Mouse (Mus musculus) liver, embryonic 16.5 days (tissue): Measurements from ENCODE around the gene Acot11. TPM values are rescaled to one million over a fixed set of nuclear protein-coding genes. Genes with fewer than 3 reads are reported as not detected.

ENCODE experiments used
- ATAC-seq: fragments of 200-750 bp; cut with Nextera tagmentation; 2 replicates; pipeline ENCODE4 v1.8.0; 2017; ENCODE audit warnings: low read depth, mild to moderate bottlenecking, moderate number of reproducible peaks, moderate library complexity
- H3K27ac ChIP-seq: fragments of 300-500 bp; sonication (generic); 2 replicates; pipeline ENCODE4 v1.5.1; 2014; ENCODE audit warnings: mild to moderate bottlenecking, low read length
- H3K27me3 ChIP-seq: fragments of 300-500 bp; sonication (generic); 2 replicates; pipeline ENCODE4 v1.6.1; 2014; ENCODE audit warnings: low read depth, low read length, mixed read lengths; ENCODE audit not compliant: control insufficient read depth, insufficient read depth
- H3K36me3 ChIP-seq: fragments of 300-500 bp; sonication (generic); 2 replicates; pipeline ENCODE4 v1.6.1; 2014; ENCODE audit warnings: mild to moderate bottlenecking; ENCODE audit not compliant: control insufficient read depth, insufficient read depth
- H3K4me1 ChIP-seq: fragments of 300-500 bp; sonication (generic); 2 replicates; pipeline ENCODE4 v1.6.1; 2014; ENCODE audit warnings: low read depth, low read length, mixed read lengths; ENCODE audit not compliant: control insufficient read depth
- H3K4me2 ChIP-seq: fragments of 300-500 bp; sonication (generic); 2 replicates; pipeline ENCODE4 v1.6.1; 2014; ENCODE audit warnings: low read depth, low read length, mixed read lengths
- H3K4me3 ChIP-seq: fragments of 300-500 bp; sonication (generic); 2 replicates; pipeline ENCODE4 v1.5.1; 2014; ENCODE audit warnings: low read depth, mild to moderate bottlenecking, low read length
- H3K9ac ChIP-seq: fragments of 300-500 bp; sonication (generic); 2 replicates; pipeline ENCODE4 v1.6.1; 2014; ENCODE audit warnings: low read depth, low read length
- H3K9me3 ChIP-seq: fragments of 300-500 bp; sonication (generic); replicated peaks from 2 replicates; pipeline ENCODE4 v1.6.1; 2016; ENCODE audit warnings: low read length; ENCODE audit not compliant: control insufficient read depth
- WGBS: fragments of 180-500 bp; shearing (Covaris S2); extraction: QIAGEN DNeasy Blood & Tissue Kit; methylation state at CpG from one replicate; pipeline ENCODE4 v1.1.7; 2014; ENCODE audit not compliant: insufficient replicate concordance; 5-methylcytosine and 5-hydroxymethylcytosine counted together
- polyA plus RNA-seq: library from polyadenylated mRNA; unstranded; fragments of >200 nt; fragmentation: Nextera tagmentation; extraction: Ambion mirVana; gene quantifications from 2 replicates; pipeline ENCODE4 v1.2.1, GENCODE M21; 2015

Gene Acot11
- polyA plus RNA-seq, 1 experiment from 2014 or later: 6.1 TPM

DNA sequence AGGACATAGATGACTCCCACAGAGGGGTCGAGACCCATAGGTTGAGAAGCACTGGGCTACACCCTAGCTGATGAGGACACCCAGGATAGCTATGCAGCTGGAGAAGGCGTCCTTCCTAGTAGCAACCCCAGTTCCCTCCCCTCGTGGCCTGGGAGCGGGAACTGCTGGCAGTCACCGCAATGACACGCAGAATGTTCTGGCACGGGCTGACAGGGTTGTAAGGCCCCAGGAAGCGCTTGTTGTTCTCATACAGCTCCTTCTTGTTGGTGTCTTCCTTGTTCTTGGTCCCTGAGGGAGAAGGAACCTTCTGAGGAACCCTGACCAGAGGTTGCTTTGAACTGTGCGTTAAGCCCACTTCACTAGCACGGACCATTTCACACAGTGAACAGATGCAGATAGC lies 100.8 kb downstream of the Acot11 start:
- H3K27ac ChIP-seq: no peak overlapping the region
- no peaks in the 10 kb centered on the region for H3K27me3 ChIP-seq
- H3K4me3 ChIP-seq: no peak overlapping the region
- no peaks in the 10 kb centered on the region for H3K9me3 ChIP-seq
- H3K9ac ChIP-seq: no peak overlapping the region
- H3K4me1 ChIP-seq: no peaks in the 10 kb centered on the region
- WGBS: 62% methylated on average over 10 of the region's 10 CpGs
- ATAC-seq: no peak
- H3K36me3 ChIP-seq: no peaks in the 10 kb centered on the region
- H3K4me2 ChIP-seq: no peak overlapping the region

DNA sequence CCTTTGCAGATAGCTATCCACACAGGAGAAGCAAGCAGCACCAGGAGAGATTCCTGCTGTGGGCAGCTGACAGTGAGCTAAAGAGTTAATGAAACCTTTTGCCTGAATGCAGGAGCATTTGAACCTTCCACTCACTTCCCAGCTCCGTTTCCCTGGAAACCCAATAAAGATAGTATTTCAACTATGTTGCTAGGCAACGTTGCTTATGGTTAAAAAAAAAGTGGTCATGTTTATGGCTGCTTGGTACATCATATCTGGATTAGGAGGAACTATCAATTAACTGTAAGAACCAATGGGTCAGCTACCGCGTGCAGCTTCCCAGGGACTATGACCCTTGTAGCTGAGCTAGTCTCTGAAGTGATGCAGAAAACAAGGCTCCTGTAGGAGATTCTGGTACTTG lies 104.0 kb downstream of the Acot11 start:
- no peaks in the 10 kb centered on the region for H3K27me3 ChIP-seq
- 44% methylated on average over 4 of the region's 4 CpGs for WGBS
- ATAC-seq: no peak

DNA sequence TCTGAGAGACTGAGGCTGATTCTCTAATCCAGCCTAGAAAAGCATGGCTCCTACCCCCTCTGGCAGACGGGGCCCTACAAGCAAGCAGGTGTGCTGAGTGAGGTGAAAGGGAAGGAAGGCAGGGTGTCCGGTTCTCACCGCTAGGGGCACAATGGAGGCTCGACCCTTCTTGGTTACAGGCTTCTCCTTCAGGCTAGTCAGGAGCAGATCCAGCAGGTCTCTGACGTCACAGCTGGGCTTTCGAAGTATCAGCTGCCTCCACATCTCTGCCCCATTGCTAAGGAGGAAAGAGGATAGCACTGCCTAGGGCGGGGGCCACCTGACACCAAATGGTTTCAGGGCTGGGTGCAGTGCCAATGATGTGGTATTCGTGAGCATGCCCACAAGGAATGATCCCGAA lies 104.8 kb downstream of the Acot11 start:
- Histone ChIP-seq H3K4me3 (no peak overlapping the region), H3K9ac (no peak overlapping the region), H3K4me2 (no peak overlapping the region), H3K27me3 (no peaks in the 10 kb centered on the region), H3K4me1 (no peaks in the 10 kb centered on the region), H3K27ac (no peak overlapping the region), H3K9me3 (no peaks in the 10 kb centered on the region), H3K36me3 (no peaks in the 10 kb centered on the region)
- ATAC-seq: no peak
- 12% methylated on average over 9 of the region's 9 CpGs for WGBS

More for the DNA sequence above, 104.0 kb downstream of the Acot11 start:
- no peak overlapping the region for H3K4me2 ChIP-seq
- H3K9me3 ChIP-seq: no peaks in the 10 kb centered on the region
- H3K4me1 ChIP-seq: no peaks in the 10 kb centered on the region
- H3K9ac ChIP-seq: no peak overlapping the region
- no peaks in the 10 kb centered on the region for H3K36me3 ChIP-seq
- no peak overlapping the region for H3K27ac ChIP-seq
- no peak overlapping the region for H3K4me3 ChIP-seq

Other genes starting within 250 kb of the Acot11 start
- gene Dhcr24, start 244.0 kb downstream of the Acot11 start, polyA plus RNA-seq: 7.7 and 8.1 TPM in 2 replicates
- gene Lexm, start 187.8 kb downstream of the Acot11 start, polyA plus RNA-seq: not detected in 2 replicates
- gene Ttc22, start 182.6 kb downstream of the Acot11 start, polyA plus RNA-seq: 0.04 and 0.22 TPM in 2 replicates
- gene Pars2, start 153.9 kb downstream of the Acot11 start, polyA plus RNA-seq: 4.9 and 5.4 TPM in 2 replicates
- 33.6 and 34.0 TPM in 2 replicates for gene Ttc4, start 126.1 kb downstream of the Acot11 start, polyA plus RNA-seq
- gene Mroh7, start 74.1 kb downstream of the Acot11 start, polyA plus RNA-seq: 0.08 and 0.09 TPM in 2 replicates
- gene Fam151a, start 71.1 kb downstream of the Acot11 start, polyA plus RNA-seq: 0.05 and 0.06 TPM in 2 replicates
- 27.4 and 31.5 TPM in 2 replicates for gene Ssbp3, start 105.7 kb upstream of the Acot11 start, polyA plus RNA-seq